Mouse (Mus musculus) ovary, postnatal 14 days (tissue): ENCODE results near the gene Gm45213.
A peak's percentile ranks its signal among the peaks of the same experiment; 100 is the strongest.

ENCODE experiments used
- DNase-seq: peaks from one replicate; pipeline ENCODE4 v3.0.0; 2022; ENCODE audit warnings: low spot score

The Gm45213 gene

GRCm38 (mm10) chr7:66106581-66107056, 63.2 kb downstream of the Gm45213 start:
- no peak for DNase-seq

GRCm38 (mm10) chr7:66107206-66107605, 63.8 kb downstream of the Gm45213 start:
- DNase-seq = no peak

- DNase-seq = no peak
Measured at GRCm38 (mm10) chr7:66107930-66108329, 64.5 kb downstream of the Gm45213 start.

GRCm38 (mm10) chr7:66108961-66109854, 65.8 kb downstream of the Gm45213 start, which contains the start of gene Chsy1:
Gene Chsy1, plus strand, starts transcription at chr7:66109515.
- peak; percentile 83 for DNase-seq

GRCm38 (mm10) chr7:66109855-66110635, 66.6 kb downstream of the Gm45213 start:
- peak; percentile 15 for DNase-seq

GRCm38 (mm10) chr7:66110636-66111112, 67.3 kb downstream of the Gm45213 start:
- DNase-seq = no peak

- DNase-seq = no peak
Measured at GRCm38 (mm10) chr7:66111211-66111610, 67.8 kb downstream of the Gm45213 start.
